Mouse (Mus musculus) embryonic facial prominence, embryonic 15.5 days (tissue): ENCODE data around the gene Fam169b. TPM values are rescaled to one million over a fixed set of nuclear protein-coding genes. Genes with fewer than 3 reads are reported as not detected.
A peak's percentile ranks its signal among the peaks of the same experiment; 100 is the strongest.

Experiments
- ATAC-seq: fragments of 200-750 bp; cut with Nextera tagmentation; 2 replicates; pipeline ENCODE4 v1.8.0; 2017; ENCODE audit warnings: low read depth, moderate TSS enrichment; ENCODE audit not compliant: insufficient number of reproducible peaks, low FRiP score, low TSS enrichment
- H3K27ac ChIP-seq: fragments of 300-500 bp; sonication (generic); replicated peaks from 2 replicates; pipeline ENCODE4 v1.5.1; 2015; ENCODE audit warnings: mild to moderate bottlenecking, inconsistent platforms
- H3K27me3 ChIP-seq: fragments of 300-500 bp; sonication (generic); 2 replicates; pipeline ENCODE4 v1.6.1; 2015; ENCODE audit warnings: inconsistent platforms
- H3K36me3 ChIP-seq: fragments of 300-500 bp; sonication (generic); 2 replicates; pipeline ENCODE4 v1.6.1; 2015; ENCODE audit warnings: mild to moderate bottlenecking, inconsistent platforms
- H3K4me1 ChIP-seq: fragments of 300-500 bp; sonication (generic); 2 replicates; pipeline ENCODE4 v1.6.1; 2015; ENCODE audit warnings: inconsistent platforms
- H3K4me2 ChIP-seq: fragments of 300-500 bp; sonication (generic); replicated peaks from 2 replicates; pipeline ENCODE4 v1.6.1; 2015; ENCODE audit warnings: mild to moderate bottlenecking, inconsistent platforms
- H3K4me3 ChIP-seq: fragments of 300-500 bp; sonication (generic); replicated peaks from 2 replicates; pipeline ENCODE4 v1.5.1; 2015; ENCODE audit warnings: mild to moderate bottlenecking, inconsistent platforms
- H3K9ac ChIP-seq: fragments of 300-500 bp; sonication (generic); 2 replicates; pipeline ENCODE4 v1.6.1; 2015; ENCODE audit warnings: inconsistent platforms
- H3K9me3 ChIP-seq: fragments of 300-500 bp; sonication (generic); replicated peaks from 2 replicates; pipeline ENCODE4 v1.6.1; 2016; ENCODE audit warnings: inconsistent platforms
- WGBS: fragments of 180-500 bp; shearing (Covaris S2); methylation state at CpG from one replicate; pipeline ENCODE4 v1.1.7; 2015; 5-methylcytosine and 5-hydroxymethylcytosine counted together
- polyA plus RNA-seq: library from polyadenylated mRNA; unstranded; fragments of >200 nt; fragmentation: Nextera tagmentation; extraction: Ambion mirVana; gene quantifications from 2 replicates; pipeline ENCODE4 v1.2.1, GENCODE M21; 2015

Gene Fam169b
- 3.7 and 3.8 TPM in 2 replicates for polyA plus RNA-seq

GRCm38 (mm10) chr7:68273515-68273914 is at the start of gene Fam169b:
TSS of gene Fam169b (plus strand) at chr7:68273839.
- Histone ChIP-seq H3K4me1 (peaks cover 24% of the 10 kb centered on the region), H3K9ac (no peak within 1 kb of the TSS), H3K36me3 (no peaks in the 10 kb centered on the region), H3K4me3 (no peak within 1 kb of the TSS), H3K27ac (no peak within 1 kb of the TSS), H3K9me3 (no peaks in the 10 kb centered on the region), H3K4me2 (no peak within 1 kb of the TSS), H3K27me3 (no peaks in the 10 kb centered on the region)
- no peak for ATAC-seq

GRCm38 (mm10) chr7:68224006-68224405 is 49.6 kb upstream of the Fam169b start:
- no peak overlapping the region for H3K9ac ChIP-seq
- no peak overlapping the region for H3K4me2 ChIP-seq
- H3K36me3 ChIP-seq, result peaks cover 47% of the 10 kb centered on the region
- no peaks in the 10 kb centered on the region for H3K9me3 ChIP-seq
- no peak for ATAC-seq
- H3K27ac ChIP-seq, result peak overlapping the region; percentile 71
- H3K4me1 ChIP-seq, result peaks cover 19% of the 10 kb centered on the region
- WGBS, result 84% methylated on average over 5 of the region's 5 CpGs
- H3K27me3 ChIP-seq, result no peaks in the 10 kb centered on the region
- H3K4me3 ChIP-seq, result no peak overlapping the region

GRCm38 (mm10) chr7:68225427-68226054 is 48.1 kb upstream of the Fam169b start:
- Histone ChIP-seq H3K36me3 (peaks cover 39% of the 10 kb centered on the region), H3K9ac (no peak overlapping the region), H3K27me3 (no peaks in the 10 kb centered on the region), H3K4me3 (no peak overlapping the region), H3K4me1 (peaks cover 19% of the 10 kb centered on the region), H3K27ac (no peak overlapping the region), H3K4me2 (no peak overlapping the region), H3K9me3 (no peaks in the 10 kb centered on the region)
- 88% methylated on average over 9 of the region's 9 CpGs for WGBS
- no peak for ATAC-seq

GRCm38 (mm10) chr7:68227021-68227420 is 46.6 kb upstream of the Fam169b start:
- 70% methylated on average over 11 of the region's 11 CpGs for WGBS
- H3K27me3 ChIP-seq, result no peaks in the 10 kb centered on the region
- no peaks in the 10 kb centered on the region for H3K9me3 ChIP-seq
- no peak overlapping the region for H3K4me3 ChIP-seq
- no peak for ATAC-seq
- no peak overlapping the region for H3K9ac ChIP-seq
- H3K27ac ChIP-seq, result no peak overlapping the region
- peaks cover 40% of the 10 kb centered on the region for H3K36me3 ChIP-seq
- no peak overlapping the region for H3K4me2 ChIP-seq
- H3K4me1 ChIP-seq, result peaks cover 19% of the 10 kb centered on the region

GRCm38 (mm10) chr7:68227621-68228020 is 46.0 kb upstream of the Fam169b start:
- H3K27ac ChIP-seq, result no peak overlapping the region
- H3K27me3 ChIP-seq, result no peaks in the 10 kb centered on the region
- WGBS, result 71% methylated on average over 4 of the region's 4 CpGs
- H3K9ac ChIP-seq, result no peak overlapping the region
- peaks cover 21% of the 10 kb centered on the region for H3K4me1 ChIP-seq
- no peaks in the 10 kb centered on the region for H3K9me3 ChIP-seq
- no peak overlapping the region for H3K4me2 ChIP-seq
- H3K36me3 ChIP-seq, result peaks cover 40% of the 10 kb centered on the region
- no peak for ATAC-seq
- H3K4me3 ChIP-seq, result no peak overlapping the region

- no peak overlapping the region for H3K4me2 ChIP-seq
- H3K36me3 ChIP-seq, result peaks cover 40% of the 10 kb centered on the region
- no peaks in the 10 kb centered on the region for H3K9me3 ChIP-seq
- no peak overlapping the region for H3K27ac ChIP-seq
- H3K9ac ChIP-seq, result no peak overlapping the region
- H3K4me1 ChIP-seq, result peaks cover 17% of the 10 kb centered on the region
- no peak overlapping the region for H3K4me3 ChIP-seq
- ATAC-seq, result no peak
- no peaks in the 10 kb centered on the region for H3K27me3 ChIP-seq
- 36% methylated on average over 6 of the region's 6 CpGs for WGBS
Observed at GRCm38 (mm10) chr7:68228491-68228890, 45.1 kb upstream of the Fam169b start.

- no peaks in the 10 kb centered on the region for H3K9me3 ChIP-seq
- H3K4me2 ChIP-seq, result no peak overlapping the region
- no peaks in the 10 kb centered on the region for H3K27me3 ChIP-seq
- peaks cover 20% of the 10 kb centered on the region for H3K4me1 ChIP-seq
- peaks cover 25% of the 10 kb centered on the region for H3K36me3 ChIP-seq
- H3K4me3 ChIP-seq, result no peak overlapping the region
- H3K9ac ChIP-seq, result no peak overlapping the region
- H3K27ac ChIP-seq, result no peak overlapping the region
- 90% methylated on average over 9 of the region's 9 CpGs for WGBS
- no peak for ATAC-seq
Observed at GRCm38 (mm10) chr7:68230831-68231230, 42.8 kb upstream of the Fam169b start.

- ATAC-seq, result no peak
- Histone ChIP-seq H3K9me3 (no peaks in the 10 kb centered on the region), H3K9ac (no peak overlapping the region), H3K4me1 (peaks cover 20% of the 10 kb centered on the region), H3K36me3 (peaks cover 16% of the 10 kb centered on the region), H3K27ac (peak overlapping the region; percentile 55; the same call in 1 of the 2 replicates), H3K27me3 (no peaks in the 10 kb centered on the region), H3K4me3 (no peak overlapping the region), H3K4me2 (no peak overlapping the region)
- WGBS, result 70% methylated on average over 5 of the region's 5 CpGs
Observed at GRCm38 (mm10) chr7:68232521-68232920, 41.1 kb upstream of the Fam169b start.

- peak; percentile 12; the same call in 1 of the 2 replicates for ATAC-seq
- Histone ChIP-seq H3K36me3 (peaks cover 12% of the 10 kb centered on the region), H3K27ac (peak overlapping the region; percentile 49; the same call in 1 of the 2 replicates), H3K9ac (no peak overlapping the region), H3K9me3 (no peaks in the 10 kb centered on the region), H3K4me2 (no peak overlapping the region), H3K27me3 (no peaks in the 10 kb centered on the region), H3K4me3 (no peak overlapping the region), H3K4me1 (peaks cover 15% of the 10 kb centered on the region)
- 12% methylated on average over 13 of the region's 13 CpGs for WGBS
Observed at GRCm38 (mm10) chr7:68233619-68234223, 39.9 kb upstream of the Fam169b start.

GRCm38 (mm10) chr7:68236817-68237216 is 36.8 kb upstream of the Fam169b start:
- ATAC-seq, result no peak
- H3K36me3 ChIP-seq, result no peaks in the 10 kb centered on the region
- H3K27me3 ChIP-seq, result no peaks in the 10 kb centered on the region
- whole genome bisulfite sequencing, result 80% methylated on average over 8 of the region's 8 CpGs
- no peak overlapping the region for H3K4me2 ChIP-seq
- no peak overlapping the region for H3K27ac ChIP-seq
- no peak overlapping the region for H3K9ac ChIP-seq
- peaks cover 15% of the 10 kb centered on the region for H3K4me1 ChIP-seq
- H3K9me3 ChIP-seq, result no peaks in the 10 kb centered on the region
- no peak overlapping the region for H3K4me3 ChIP-seq

GRCm38 (mm10) chr7:68239220-68239827 is 34.3 kb upstream of the Fam169b start:
- 39% methylated on average over 11 of the region's 11 CpGs for WGBS

More at GRCm38 (mm10) chr7:68239220-68239827, 34.3 kb upstream of the Fam169b start:
- H3K4me1 ChIP-seq, result peaks cover under 1% of the 10 kb centered on the region
- H3K9me3 ChIP-seq, result no peaks in the 10 kb centered on the region
- H3K9ac ChIP-seq, result no peak overlapping the region
- no peak overlapping the region for H3K4me2 ChIP-seq
- H3K4me3 ChIP-seq, result no peak overlapping the region
- peak; percentile 39; the same call in 1 of the 2 replicates for ATAC-seq
- H3K36me3 ChIP-seq, result no peaks in the 10 kb centered on the region
- H3K27me3 ChIP-seq, result no peaks in the 10 kb centered on the region
- no peak overlapping the region for H3K27ac ChIP-seq
